Comparison of ENCODE assay signal across 8 mouse cellular contexts in the genomic region with DNA sequence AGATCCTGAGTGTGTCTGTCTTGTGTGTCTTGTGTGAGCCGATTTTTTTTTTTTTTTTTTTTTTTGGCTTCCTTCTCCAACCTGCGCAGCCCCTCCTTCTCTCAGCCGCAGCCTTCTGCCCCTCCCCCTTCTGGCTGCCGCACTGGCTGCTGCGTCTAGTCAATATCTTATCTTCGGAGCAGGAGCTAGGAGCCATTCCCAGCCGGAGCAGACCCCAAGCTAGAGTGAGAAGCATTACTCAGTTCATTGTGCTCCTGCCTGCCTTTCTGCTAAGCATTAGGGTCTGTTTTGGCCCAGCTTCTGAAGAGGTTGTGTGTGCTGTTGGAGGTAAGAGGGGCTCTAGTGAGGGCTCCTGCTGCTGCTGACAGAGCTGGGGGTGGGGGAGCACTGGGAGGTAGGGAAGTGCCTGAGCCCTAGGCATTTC. TPM values are rescaled to one million over a fixed set of nuclear protein-coding genes. Genes with fewer than 3 reads are reported as not detected.
DNase-seq lines count a peak whose midpoint lies in the region; ATAC-seq and TF ChIP-seq lines count a peak whose summit lies in the region.

A gene (plus strand): TSS at position 114 of the 424 bp plus-strand sequence.

- WGBS in kidney, embryonic 15.5 days = 4% methylated on average over 7 of the region's 7 CpGs
- under 1% methylated on average over 7 of the region's 7 CpGs for WGBS in hindbrain, embryonic 11.5 days
- WGBS in limb, embryonic 14.5 days = 3% methylated on average over 7 of the region's 7 CpGs

- peak within 1 kb of the TSS; percentile 20 for H3K4me2 ChIP-seq in kidney, embryonic 15.5 days
- H3K4me2 ChIP-seq in hindbrain, embryonic 11.5 days (replicated peaks; ENCODE audit: low read depth, low read length) = peak within 1 kb of the TSS; percentile 42
- H3K4me2 ChIP-seq in limb, embryonic 14.5 days (replicated peaks; ENCODE audit: low read depth, low read length, severe bottlenecking) = peak within 1 kb of the TSS; percentile 31; the same call in 1 of the 2 replicates

- no peaks in the 10 kb centered on the region for H3K4me1 ChIP-seq in kidney, embryonic 15.5 days
- peaks cover 4% of the 10 kb centered on the region for H3K4me1 ChIP-seq in hindbrain, embryonic 11.5 days (replicated peaks; ENCODE audit: control insufficient read depth, insufficient read depth, low read length)
- H3K4me1 ChIP-seq in limb, embryonic 14.5 days (ENCODE audit: control insufficient read depth, insufficient read depth, low read length) = no peaks in the 10 kb centered on the region; the same call in 1 of the 2 replicates

- H3K4me3 ChIP-seq in kidney, embryonic 15.5 days (replicated peaks) = no peak within 1 kb of the TSS
- H3K4me3 ChIP-seq in hindbrain, embryonic 11.5 days (ENCODE audit: low read depth, low read length) = peak within 1 kb of the TSS; percentile 38
- H3K4me3 ChIP-seq in limb, embryonic 14.5 days (replicated peaks; ENCODE audit: low read length) = no peak within 1 kb of the TSS

- no peak within 1 kb of the TSS for H3K9ac ChIP-seq in kidney, embryonic 15.5 days
- peak within 1 kb of the TSS; percentile 54 for H3K9ac ChIP-seq in hindbrain, embryonic 11.5 days (ENCODE audit: low read depth, low read length)
- no peak within 1 kb of the TSS for H3K9ac ChIP-seq in limb, embryonic 14.5 days (ENCODE audit: low read depth, low read length, severe bottlenecking)

- peaks cover 6% of the 10 kb centered on the region; the same call in 1 of the 2 replicates for H3K27me3 ChIP-seq in kidney, embryonic 15.5 days
- no peaks in the 10 kb centered on the region for H3K27me3 ChIP-seq in hindbrain, embryonic 11.5 days (ENCODE audit: control insufficient read depth, insufficient read depth, low read length)
- H3K27me3 ChIP-seq in limb, embryonic 14.5 days (ENCODE audit: control insufficient read depth, insufficient read depth, low read length) = no peaks in the 10 kb centered on the region

- H3K36me3 ChIP-seq in kidney, embryonic 15.5 days = no peaks in the 10 kb centered on the region
- H3K36me3 ChIP-seq in hindbrain, embryonic 11.5 days (ENCODE audit: control insufficient read depth, insufficient read depth, low read length) = no peaks in the 10 kb centered on the region
- H3K36me3 ChIP-seq in limb, embryonic 14.5 days (ENCODE audit: control insufficient read depth, insufficient read depth, low read length) = no peaks in the 10 kb centered on the region

- no peak within 1 kb of the TSS for H3K27ac ChIP-seq in kidney, embryonic 15.5 days
- H3K27ac ChIP-seq in hindbrain, embryonic 11.5 days (ENCODE audit: low read depth, low read length) = peak within 1 kb of the TSS; percentile 69
- H3K27ac ChIP-seq in limb, embryonic 14.5 days (replicated peaks; ENCODE audit: low read depth, low read length) = no peak within 1 kb of the TSS

- peak; percentile 4; the same call in 1 of the 2 replicates for ATAC-seq in kidney, embryonic 15.5 days (replicated peaks; ENCODE audit: low FRiP score)
- peak; percentile 69 for ATAC-seq in hindbrain, embryonic 11.5 days (ENCODE audit: low FRiP score)
- ATAC-seq in limb, embryonic 14.5 days (ENCODE audit: low FRiP score, low read depth) = no peak

- TF ChIP-seq POLR2A in limb, embryonic 14.5 days (IDR thresholded peaks at IDR 0.05; ENCODE audit: borderline replicate concordance, extremely low read depth, insufficient read depth, insufficient read length) = no peak

- no peaks in the 10 kb centered on the region for H3K9me3 ChIP-seq in kidney, embryonic 15.5 days (replicated peaks)
- no peaks in the 10 kb centered on the region for H3K9me3 ChIP-seq in hindbrain, embryonic 11.5 days (ENCODE audit: control insufficient read depth, low read length)
- no peaks in the 10 kb centered on the region for H3K9me3 ChIP-seq in limb, embryonic 14.5 days (ENCODE audit: control insufficient read depth, low read length)

- no peak for DNase-seq in kidney, postnatal 36 days
- DNase-seq in embryo, embryonic 10.5 days (ENCODE audit: low spot score) = peak; percentile 55
- DNase-seq in hindbrain, embryonic 11.5 days (ENCODE audit: low spot score) = peak; percentile 69
- DNase-seq in limb, embryonic 14.5 days (ENCODE audit: low spot score) = no peak
- peak; percentile 71 for DNase-seq in right cerebral cortex, postnatal 14 days
- no peak for DNase-seq in adrenal gland, adult 18-20 months (ENCODE audit: low spot score in 2 of 2)
- no peak for DNase-seq in kidney, adult 18-20 months

RNA-seq across cellular contexts. Expression of the gene that starts here (rescaled TPM):
- 0.36 and 1.9 TPM in 2 replicates for polyA plus RNA-seq in kidney, embryonic 15.5 days (2015; fragmentation: Nextera tagmentation; extraction: Ambion mirVana)
- polyA plus RNA-seq in hindbrain, embryonic 11.5 days (2014; fragmentation: Nextera tagmentation; extraction: Ambion mirVana) = 21.6 and 24.3 TPM in 2 replicates
- polyA plus RNA-seq in limb, embryonic 14.5 days (2012; rRNA removed) = 1.0 and 1.4 TPM in 2 replicates
- 0.30 and 0.84 TPM in 2 replicates for polyA plus RNA-seq in limb, embryonic 14.5 days (2014; fragmentation: Nextera tagmentation; extraction: Ambion mirVana)
- 1 to 10 TPM in 1 of 2 experiments, under 1 TPM in 1; 0.80 to 2.7 TPM for total RNA-seq in adrenal gland, adult 18-20 months (2021)

Comparison
In these comparisons a context has a peak if more than half of its experiments do, and no peak if none do; other contexts are left out.
1. DNase-seq: peak in embryo, embryonic 10.5 days (single experiment), hindbrain, embryonic 11.5 days (single experiment) and right cerebral cortex, postnatal 14 days (single experiment); none in kidney, postnatal 36 days (0 of 2), limb, embryonic 14.5 days (single experiment), adrenal gland, adult 18-20 months (0 of 2) and kidney, adult 18-20 months (single experiment).
2. Peak in every context shown above with its lines, with median percentiles within 50 percentile points of each other: H3K4me2 ChIP-seq.